Mouse (Mus musculus) kidney, postnatal 14 days (tissue): Measurements from ENCODE around the gene Pm20d1.
A peak's percentile ranks its signal among the peaks of the same experiment; 100 is the strongest.
"Not testable (repeated sequence)": the region's sequence is repeated elsewhere in the genome, so short reads cannot be mapped to it uniquely, and the experiment has no call there.

Experiments used
- DNase-seq: peaks from one replicate; pipeline ENCODE4 v3.0.0; 2022; ENCODE audit warnings: mixed read lengths

Gene Pm20d1

GRCm38 (mm10) chr1:131795171-131795570, 2.0 kb upstream of the Pm20d1 start:
- no peak for DNase-seq

- no peak for DNase-seq
Measured at GRCm38 (mm10) chr1:131800001-131800400, 2.8 kb downstream of the Pm20d1 start.

GRCm38 (mm10) chr1:131801071-131801470, 3.9 kb downstream of the Pm20d1 start:
- DNase-seq = no peak

GRCm38 (mm10) chr1:131802652-131803051, 5.5 kb downstream of the Pm20d1 start:
- no peak for DNase-seq

DNA sequence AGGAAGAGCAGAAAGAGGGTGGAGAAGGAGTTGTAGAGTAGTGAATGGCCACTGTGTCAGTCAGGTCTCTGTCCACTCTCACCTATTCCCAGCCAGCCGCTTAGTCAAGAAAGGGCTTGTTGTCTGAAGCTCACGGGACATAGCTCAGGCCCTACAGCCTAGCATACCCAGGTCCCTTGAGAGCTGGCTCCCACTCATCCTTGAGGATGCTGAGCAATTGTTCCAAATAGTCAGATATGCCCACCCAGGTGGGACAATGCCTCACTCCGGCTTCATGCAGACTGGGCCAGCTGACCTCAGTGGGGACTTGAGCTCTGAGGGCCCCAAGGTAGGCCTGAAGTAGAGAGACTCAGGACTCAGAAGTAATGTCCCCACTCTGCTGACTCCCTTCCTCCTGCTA, 7.0 kb downstream of the Pm20d1 start:
- no peak for DNase-seq

DNA sequence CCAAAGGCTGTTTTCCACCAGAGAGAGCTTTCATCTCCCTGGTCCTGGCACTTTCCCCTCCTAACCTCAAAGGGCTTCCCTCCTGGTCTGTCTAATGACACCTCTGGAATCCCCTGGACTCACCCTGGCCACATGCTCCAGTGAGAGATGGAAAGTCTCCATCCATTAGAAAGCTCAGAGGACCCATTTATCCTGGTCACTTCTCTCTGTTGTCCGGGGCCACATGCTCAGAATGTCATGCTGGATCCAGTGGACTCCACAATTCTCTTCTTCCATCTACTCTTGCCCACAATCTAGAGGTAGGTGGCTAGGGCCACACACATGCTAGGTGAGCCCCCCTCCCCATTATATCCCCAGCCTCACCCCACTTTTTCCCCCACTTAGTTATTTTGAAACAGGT, 11.8 kb downstream of the Pm20d1 start:
- no peak for DNase-seq

GRCm38 (mm10) chr1:131809651-131810050, 12.5 kb downstream of the Pm20d1 start:
- no peak for DNase-seq

GRCm38 (mm10) chr1:131811393-131811792, 14.2 kb downstream of the Pm20d1 start:
- no peak for DNase-seq

DNA sequence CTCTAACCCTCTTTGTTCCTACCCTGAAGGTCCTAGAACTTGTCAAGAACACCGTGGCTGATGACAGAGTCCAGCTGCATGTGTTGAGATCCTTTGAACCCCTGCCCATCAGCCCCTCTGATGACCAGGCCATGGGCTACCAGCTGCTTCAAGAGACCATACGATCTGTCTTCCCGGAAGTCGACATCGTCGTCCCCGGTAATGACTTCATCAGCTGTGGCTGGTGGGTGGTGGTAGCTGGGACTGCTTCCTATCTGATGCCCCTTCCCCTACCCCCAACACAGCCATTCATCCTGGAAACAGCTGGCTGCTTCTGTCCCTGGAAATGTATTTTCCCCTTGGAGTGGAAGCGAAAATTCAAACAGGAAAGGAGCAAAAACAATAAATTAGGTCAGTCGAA, 14.8 kb downstream of the Pm20d1 start:
- DNase-seq = no peak

DNA sequence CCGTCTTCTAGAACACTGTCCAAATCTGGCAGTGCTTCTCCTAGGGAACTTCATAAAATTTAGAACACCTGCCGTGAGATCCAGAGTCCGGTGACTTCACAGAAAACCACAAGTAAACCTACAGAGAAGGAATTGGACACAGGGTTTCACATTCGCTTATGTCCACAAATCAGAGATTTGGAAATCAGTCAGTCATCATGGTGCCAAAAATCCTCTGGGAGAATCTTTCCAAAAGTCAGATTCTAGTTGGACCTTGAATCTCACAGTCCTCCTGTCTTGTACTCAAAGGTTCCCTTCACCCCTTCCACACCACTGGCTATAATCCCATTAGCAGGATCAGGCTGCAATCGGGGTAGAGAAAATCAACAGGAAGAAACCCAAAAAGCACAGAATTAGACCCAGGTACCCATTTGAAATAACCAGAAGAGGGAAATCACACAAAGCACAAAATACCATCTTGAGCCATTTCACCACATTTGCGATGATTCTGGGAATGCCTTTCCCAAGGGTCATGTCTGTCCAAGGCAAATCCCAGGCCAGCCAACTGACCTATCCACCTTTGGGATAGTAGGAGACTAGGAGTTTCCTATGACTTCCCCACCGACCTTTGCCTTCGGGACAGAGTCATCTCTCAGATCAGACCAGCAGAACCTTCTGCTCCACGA, 15.6 kb downstream of the Pm20d1 start:
- no peak for DNase-seq

DNA sequence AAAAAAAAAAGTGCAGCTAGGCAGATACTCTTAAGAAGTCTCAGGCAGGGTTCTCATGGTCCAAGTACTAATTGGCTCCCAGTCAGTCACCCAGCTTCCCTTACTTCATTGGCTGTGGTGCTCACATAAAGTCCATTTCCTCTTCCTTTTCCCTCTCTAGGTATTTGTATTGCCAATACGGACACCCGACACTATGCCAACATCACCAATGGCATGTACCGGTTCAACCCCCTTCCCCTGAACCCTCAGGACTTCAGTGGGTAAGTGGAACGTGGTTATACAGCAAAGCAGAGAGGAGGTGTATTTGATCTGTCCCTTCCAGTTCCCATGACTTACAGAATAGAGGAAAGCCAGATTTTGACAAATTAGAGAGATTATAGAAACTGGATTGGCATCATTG, 16.6 kb downstream of the Pm20d1 start:
- DNase-seq = no peak

DNA sequence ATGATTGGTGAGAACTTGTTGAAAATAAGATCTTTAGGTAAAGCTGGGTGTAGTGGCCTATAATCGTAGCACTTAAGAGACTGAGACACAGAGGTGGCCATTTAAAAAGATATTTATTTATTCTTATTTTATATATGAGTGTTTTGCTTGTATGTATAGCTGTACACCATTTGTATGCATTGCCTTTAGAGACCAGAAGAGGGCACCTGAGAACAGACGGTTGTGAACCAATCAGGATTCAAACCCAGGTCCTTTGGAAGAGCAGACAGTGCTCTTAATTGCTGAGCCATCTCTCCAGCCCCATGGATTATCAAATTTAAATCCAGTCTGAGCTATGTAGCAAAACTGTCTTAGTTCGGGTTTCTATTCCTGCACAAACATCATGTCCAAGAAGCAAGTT, 17.0 kb downstream of the Pm20d1 start:
- DNase-seq = no peak

DNA sequence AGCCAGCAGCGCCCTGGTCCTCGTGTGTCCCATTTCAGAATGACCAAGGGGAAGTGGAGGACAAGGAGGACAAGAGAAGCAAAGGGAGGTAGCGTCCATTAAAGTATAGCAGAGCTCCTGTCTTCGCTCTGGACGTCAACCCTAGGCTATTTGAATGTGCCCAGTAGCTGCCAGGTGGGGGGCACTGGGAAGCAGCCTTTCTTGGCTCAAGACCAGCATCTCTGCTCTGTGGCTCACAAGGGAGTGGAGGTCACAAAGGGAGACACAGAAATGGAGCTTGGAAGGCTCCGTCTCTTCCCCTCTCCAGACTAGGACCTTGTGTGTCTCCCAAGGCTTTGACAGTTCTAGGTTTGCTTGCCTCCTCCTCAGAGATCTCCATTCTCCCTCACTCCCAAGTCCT, 19.7 kb downstream of the Pm20d1 start:
- DNase-seq = no peak

DNA sequence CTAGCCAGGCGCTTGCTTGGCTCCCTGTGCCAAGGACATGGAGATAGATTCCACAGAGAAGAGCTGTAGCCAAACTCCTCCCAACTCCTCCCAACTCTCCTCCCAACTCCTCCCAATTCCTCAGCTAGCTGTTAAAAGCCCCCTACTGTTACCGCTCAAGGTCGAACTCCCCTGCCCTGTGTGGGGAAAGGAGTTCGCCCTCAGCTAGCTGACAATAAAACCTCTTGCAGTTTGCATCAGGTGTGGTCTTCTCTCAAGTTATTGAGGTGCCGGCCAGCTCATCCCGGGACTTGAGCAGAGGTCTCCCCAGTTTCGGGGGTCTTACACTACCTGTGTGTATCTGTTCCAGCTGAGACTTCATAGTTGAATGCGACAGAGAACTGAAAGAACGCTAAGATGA, 23.2 kb downstream of the Pm20d1 start:
- not testable (repeated sequence) for DNase-seq

DNA sequence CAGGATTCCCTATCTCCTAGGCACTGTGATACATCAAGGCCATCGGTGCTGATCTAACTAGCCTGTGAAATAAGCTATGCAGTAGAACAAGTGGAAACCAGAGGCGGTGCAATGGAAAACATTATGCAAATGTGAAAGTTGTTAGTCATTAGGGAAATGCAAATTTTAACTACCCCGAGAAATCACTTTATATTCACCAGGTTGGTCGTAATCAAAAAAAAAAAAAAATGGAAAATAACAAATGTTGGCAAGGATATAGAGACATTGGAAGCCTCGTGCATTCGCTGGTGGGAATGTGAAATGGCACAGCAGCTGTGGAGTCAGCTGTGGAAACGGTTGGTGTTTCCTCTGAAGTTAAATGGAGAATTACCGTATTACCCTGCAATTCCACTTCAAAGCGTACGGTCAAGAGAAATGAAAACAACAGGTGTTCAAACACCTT, 23.7 kb downstream of the Pm20d1 start:
- DNase-seq = no peak

DNA sequence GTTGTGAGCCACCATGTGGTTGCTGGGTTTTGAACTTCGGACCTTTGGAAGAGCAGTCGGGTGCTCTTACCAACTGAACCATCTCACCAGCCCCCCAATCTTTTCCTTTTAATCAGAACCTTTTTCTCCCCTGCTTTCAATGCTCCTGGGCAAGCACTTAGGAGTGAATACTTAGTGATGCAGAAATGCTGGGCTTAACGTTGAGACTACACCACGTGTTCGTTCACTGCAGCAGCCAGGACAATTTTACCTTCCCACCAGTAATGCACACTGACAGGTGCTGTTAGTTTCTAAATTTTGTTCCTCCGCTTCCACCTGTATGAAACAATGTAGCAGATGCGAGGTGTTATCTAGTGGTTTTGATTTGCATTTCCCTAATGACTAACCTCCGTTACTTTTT, 25.1 kb downstream of the Pm20d1 start:
- DNase-seq = no peak

GRCm38 (mm10) chr1:131822856-131823492, 25.8 kb downstream of the Pm20d1 start:
- DNase-seq = no peak

GRCm38 (mm10) chr1:131823563-131823962, 26.4 kb downstream of the Pm20d1 start:
- DNase-seq = no peak

DNA sequence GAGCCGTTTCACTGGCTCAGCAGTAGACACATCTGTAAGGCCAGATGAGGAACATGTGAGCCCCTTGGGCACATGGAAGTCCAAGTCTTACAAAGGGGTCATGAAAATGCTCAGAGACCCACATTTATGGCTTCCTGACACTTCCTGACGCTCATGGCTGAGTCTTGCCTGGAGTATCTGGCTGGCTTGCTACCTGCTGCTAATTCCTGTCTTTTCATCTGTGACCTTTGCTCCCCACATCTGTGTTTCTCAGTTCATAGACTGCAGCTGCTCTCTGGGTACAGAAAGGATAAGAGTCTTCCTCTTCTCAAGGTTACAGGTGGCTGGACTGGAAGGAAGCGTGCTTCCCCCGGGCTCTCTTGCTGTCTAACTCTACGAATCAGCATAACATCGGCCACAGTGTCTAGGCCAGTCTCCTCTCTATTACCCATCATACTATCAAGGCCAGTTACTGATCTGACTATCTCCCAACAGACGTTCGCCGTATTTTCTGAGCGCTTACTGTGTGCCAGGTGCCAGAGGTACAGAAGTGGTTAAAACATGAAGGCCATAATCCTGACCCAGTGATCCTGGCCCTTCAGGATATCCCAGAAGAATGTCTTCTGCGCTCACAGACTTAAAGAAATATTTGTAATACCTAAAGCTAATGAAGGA, 27.5 kb downstream of the Pm20d1 start:
- no peak for DNase-seq

DNA sequence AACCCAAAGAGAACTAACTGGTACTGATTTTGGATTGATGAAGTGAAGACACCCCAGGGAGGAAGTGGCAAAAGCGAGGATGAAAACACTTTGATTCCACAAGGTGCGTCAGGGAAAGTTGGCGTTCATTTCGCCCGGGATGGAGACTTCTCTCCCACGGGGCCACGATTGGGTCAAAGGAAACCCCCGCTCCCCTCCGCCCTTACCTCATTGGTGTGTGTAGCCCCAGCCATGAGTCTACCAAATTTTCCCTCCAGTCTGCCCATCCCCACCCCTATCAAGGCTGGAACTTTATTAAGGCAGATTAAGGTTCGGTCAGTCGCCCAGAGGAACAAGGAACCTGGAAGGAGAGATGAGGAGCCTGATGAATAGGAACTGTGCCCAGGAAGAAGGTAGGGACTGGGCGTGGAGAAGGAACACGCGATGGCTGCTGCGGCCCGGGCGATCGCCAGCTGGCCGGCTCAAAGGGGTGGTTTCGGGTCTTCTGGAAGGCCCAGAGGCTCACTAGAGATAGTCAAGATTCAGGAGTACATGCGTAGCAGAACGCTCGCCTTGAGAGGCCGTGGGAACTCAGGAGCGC, 30.1 kb downstream of the Pm20d1 start, which contains the start of gene Slc41a1:
Gene Slc41a1, plus strand, starts transcription at position 287 of the 580 bp plus-strand sequence.
- no peak for DNase-seq

GRCm38 (mm10) chr1:131827787-131828258, 30.6 kb downstream of the Pm20d1 start:
- DNase-seq = peak; percentile 97

GRCm38 (mm10) chr1:131828297-131829126, 31.3 kb downstream of the Pm20d1 start:
- peak; percentile 67 for DNase-seq

GRCm38 (mm10) chr1:131829279-131829678, 32.1 kb downstream of the Pm20d1 start:
- DNase-seq = no peak
